Mouse (Mus musculus): ENCODE data around the gene Mfsd8.
"Not testable (repeated sequence)": the region's sequence is repeated elsewhere in the genome, so short reads cannot be mapped to it uniquely, and the experiment has no call there.

Mfsd8 gene

DNA sequence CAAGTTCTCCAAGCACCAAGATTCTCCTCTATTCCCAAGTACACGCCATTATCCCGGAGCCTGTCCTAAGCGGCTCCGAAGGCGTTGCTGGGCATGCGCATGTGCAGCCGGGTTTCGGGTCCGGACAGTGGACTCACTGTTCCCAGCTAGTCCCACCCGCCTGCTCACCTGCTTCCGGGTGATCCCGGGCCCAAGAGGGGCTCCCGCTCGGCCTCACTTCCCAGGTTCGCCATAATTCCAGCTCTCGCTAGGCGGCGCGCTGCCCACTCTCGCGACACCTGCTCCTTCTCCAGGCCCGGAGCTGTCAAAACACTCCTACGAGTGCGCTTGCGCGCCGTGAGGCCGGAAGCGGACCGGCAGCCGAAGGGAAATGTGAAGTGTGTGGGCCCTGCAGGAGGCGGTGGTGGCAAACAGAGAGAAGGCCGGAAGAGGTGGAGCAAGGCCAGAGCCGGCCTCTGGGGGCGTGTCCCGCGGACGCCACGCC is at the start of gene Mfsd8:
Mfsd8 (minus strand) TSS at position 414 of the 484 bp plus-strand sequence.
- peak; percentile 93 for DNase-seq

DNA sequence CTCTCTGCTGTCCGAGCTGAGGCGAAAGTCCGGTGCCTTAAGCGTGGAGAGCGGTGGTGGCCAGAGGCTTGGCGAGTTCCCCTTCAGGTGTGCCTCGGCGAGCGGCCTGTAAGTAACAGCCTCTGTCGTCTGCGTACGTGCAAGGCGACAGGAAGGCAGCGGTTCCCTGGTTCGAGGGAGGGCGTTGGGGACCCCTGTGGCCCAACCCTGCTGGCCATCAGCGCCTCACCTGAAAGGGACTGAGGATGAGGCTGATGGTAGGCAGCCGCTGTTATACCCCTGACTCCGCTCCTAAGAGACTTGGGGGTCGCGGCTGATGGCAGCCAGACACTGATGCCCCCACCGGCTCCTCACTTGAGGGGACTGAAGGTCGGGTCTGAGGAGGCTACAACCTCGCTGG is 47.6 kb upstream of the Mfsd8 start:
- DNase-seq = peak; percentile 16

- peak; percentile 97 for DNase-seq
Observed at GRCm38 (mm10) chr3:40893816-40894258, 47.2 kb upstream of the Mfsd8 start.

- not testable (repeated sequence) for DNase-seq
Observed at GRCm38 (mm10) chr3:40853123-40853738, 6.5 kb upstream of the Mfsd8 start.

DNA sequence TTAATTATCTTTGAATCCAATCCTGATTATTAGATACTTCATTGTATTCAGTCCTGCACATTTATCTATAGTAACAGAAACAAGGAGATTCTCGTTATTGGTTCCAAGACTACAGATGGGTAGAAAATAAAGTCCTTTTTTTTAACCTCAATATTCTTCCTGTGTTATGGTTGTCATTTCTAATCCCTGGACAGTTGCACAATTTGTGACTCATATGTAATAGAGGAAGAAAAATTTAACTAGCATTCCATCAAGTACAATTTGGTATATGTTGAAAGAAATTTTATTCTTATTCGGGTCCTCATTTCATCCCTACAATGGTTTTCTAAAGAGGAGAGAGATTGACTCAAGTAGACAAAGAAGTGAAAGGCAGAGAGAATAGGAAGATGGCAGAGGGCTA is 1.2 kb upstream of the Mfsd8 start:
- DNase-seq = not testable (repeated sequence)

DNA sequence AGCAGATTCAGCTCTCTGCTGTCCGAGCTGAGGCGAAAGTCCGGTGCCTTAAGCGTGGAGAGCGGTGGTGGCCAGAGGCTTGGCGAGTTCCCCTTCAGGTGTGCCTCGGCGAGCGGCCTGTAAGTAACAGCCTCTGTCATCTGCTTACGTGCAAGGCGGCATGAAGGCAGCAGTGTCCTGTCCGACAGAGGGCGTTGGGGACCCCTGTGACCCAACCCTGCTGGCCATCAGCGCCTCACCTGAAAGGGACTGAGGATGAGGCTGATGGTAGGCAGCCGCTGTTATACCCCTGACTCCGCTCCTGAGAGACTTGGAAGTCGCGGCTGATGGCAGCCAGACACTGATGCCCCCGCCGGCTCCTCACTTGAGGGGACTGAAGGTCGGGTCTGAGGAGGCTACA is 332 bp upstream of the Mfsd8 start:
- peak; percentile 56 for DNase-seq

DNA sequence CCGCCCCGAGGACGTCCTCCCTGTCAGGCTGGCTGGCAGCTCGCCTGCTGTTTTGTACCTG is 101 bp upstream of the Mfsd8 start, which contains the start of gene Abhd18:
Abhd18 (plus strand) TSS at position 14 of the 61 bp plus-strand sequence.
- not testable (repeated sequence) for DNase-seq

GRCm38 (mm10) chr3:40845521-40845920 is 1.2 kb downstream of the Mfsd8 start:
- not testable (repeated sequence) for DNase-seq

DNA sequence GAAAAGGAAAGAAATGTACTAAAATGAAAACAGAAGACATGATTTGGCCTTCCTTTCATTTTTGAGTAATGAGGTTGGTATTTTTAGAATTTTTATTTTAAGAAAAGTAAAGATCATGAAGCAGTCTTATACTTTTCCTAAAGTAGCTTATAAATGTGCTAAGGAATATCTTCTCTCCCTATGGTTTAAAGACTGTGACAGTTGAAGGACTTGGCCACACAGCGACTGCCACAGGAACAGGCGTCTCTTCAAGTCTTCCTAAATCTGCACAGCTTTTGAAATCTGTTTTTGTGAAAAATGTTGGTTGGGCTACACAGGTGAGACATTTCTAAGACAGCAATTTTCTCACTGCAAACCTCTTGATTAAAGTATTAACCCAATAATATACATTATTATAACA is 33.4 kb downstream of the Mfsd8 start:
- DNase-seq = no peak

DNA sequence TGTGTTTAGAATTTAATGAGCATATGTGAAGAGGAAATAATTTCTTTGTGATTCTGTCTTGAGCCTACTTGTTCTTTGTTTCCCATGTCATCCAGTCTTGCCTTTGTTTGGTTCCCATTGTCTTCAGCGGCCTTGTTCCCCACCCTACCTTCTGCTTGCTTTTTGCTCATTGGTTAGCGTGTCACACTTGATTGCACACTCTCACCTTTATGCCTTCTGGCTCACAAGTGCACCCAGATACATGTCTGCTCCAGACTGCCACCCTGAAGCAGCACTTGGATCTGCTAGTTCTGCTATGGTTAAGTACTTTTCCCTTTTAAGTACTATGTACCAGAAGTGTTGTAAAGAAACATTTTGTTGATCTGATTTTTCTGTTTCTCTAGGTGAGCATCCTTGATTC is 36.8 kb downstream of the Mfsd8 start:
- no peak for DNase-seq

DNA sequence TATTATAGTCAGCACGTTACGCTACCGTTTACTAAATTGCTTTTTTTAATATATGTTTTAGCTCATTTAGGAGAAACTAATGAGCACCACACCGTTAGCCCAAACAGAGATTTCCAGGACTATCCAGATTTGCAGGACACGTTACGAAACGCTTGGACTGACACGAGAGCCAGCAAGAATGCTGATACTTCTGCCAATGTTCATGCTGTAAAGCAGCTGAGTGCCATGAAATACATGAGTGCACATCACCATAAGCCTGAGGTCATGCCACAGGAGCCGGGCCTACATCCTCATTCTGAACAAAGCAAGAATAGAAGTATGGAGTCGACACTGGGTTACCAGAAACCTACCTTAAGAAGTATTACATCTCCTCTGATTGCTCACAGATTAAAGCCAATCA is 38.0 kb downstream of the Mfsd8 start:
- no peak for DNase-seq

DNA sequence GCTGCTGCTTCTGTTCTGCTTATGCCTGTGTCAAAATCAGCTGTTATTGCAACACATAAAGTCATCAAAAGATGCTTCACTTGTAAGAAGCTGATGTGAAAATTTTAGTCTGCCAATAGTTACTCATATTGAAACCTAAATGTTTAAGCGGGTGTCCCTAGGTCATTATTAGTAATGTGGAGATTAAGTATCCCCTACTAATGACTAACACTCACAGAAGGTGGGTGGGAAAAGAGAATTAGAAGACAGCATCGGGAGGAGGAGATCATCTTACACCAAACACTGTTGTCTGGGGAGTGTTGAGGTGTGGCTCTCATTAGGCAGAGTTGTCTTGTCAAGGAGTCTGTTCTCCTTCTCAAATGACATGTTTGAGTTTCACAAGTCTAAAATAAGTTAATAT is 39.8 kb downstream of the Mfsd8 start:
- no peak for DNase-seq

DNA sequence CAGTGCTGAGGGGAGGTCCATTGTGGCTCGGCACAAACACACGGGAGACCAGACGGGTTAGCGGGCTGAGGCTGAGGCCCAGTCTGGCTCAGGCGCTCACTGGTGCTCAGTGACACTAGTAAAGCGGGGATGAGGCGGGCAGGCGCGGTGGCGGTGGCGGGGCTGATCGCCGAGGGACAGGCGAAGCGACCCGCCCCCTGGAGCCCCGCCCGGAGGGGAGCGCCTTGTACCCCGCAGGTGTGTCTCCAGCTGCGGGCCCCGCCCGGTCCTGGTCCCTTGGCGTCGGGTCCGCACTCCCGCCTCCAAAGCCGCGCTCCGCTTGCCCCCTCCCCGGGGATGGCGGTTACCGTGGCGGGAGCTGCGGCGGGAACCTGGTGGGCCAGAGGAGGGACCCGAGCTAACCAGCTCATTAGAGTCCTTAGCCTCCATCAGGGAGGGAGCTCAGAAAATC is 46.3 kb downstream of the Mfsd8 start:
- DNase-seq = peak; percentile 19

GRCm38 (mm10) chr3:40799530-40800372 is 46.9 kb downstream of the Mfsd8 start, which contains the start of gene Plk4:
Gene Plk4 (plus strand): TSS chr3:40800019.
- peak; percentile 98 for DNase-seq

DNA sequence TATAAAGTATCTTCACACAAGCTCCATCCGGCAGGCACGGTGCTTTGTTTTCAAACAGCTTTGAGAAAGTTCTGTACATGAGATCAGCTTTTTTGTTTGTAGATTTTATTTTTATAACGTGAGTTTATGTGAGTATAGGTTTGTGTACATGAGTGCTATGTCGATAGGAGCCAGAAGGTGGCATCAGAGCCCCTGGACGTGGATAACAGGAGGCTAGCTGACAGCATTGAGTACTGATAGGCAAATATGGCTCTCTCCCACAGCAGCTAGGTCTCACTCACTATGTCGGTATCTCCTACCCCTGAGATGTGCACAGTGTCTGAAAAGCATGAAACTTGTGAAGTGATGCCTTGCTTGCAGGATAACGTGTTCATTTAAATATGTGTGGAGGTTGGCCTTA is 48.2 kb downstream of the Mfsd8 start:
- DNase-seq = peak; percentile 65

- no peak for DNase-seq
Observed at GRCm38 (mm10) chr3:40798054-40798453, 48.6 kb downstream of the Mfsd8 start.

DNA sequence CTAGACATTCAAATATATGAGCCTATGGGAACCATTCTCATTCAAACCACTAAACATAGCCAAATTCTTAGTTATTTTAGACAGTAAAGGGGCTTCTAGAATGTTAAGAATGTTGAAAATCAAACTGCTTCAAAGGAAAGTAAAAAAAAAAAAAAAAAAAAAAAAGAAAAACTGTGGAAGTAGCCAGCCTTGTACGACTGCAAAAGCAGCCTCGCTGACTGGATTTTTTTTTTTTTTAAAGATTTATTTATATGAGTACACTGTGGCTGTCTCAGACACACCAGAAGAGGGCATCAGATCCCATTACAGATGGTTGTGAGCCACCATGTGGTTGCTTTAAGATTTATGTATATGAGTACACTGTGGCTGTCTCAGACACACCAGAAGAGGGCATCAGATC is 52.9 kb downstream of the Mfsd8 start:
- DNase-seq = no peak

Measured in lung, postnatal 14 days (tissue).